Mouse (Mus musculus) testis, adult 2 months (tissue): Measurements from ENCODE around the gene Sorl1.

Source experiments
- CTCF ChIP-seq: fragments of 200-500 bp; IDR thresholded peaks from 2 replicates; pipeline ENCODE4 v1.5.1; 2012; ENCODE audit warnings: low read depth, mild to moderate bottlenecking, inconsistent platforms, low read length, moderate library complexity; ENCODE audit not compliant: control insufficient read depth, insufficient read depth, insufficient replicate concordance
- POLR2A ChIP-seq: fragments of 200-500 bp; IDR thresholded peaks from 2 replicates; pipeline ENCODE4 v1.6.1; 2012; ENCODE audit warnings: low read depth, mild to moderate bottlenecking, inconsistent platforms, low read length, moderate library complexity; ENCODE audit not compliant: control insufficient read depth

DNA sequence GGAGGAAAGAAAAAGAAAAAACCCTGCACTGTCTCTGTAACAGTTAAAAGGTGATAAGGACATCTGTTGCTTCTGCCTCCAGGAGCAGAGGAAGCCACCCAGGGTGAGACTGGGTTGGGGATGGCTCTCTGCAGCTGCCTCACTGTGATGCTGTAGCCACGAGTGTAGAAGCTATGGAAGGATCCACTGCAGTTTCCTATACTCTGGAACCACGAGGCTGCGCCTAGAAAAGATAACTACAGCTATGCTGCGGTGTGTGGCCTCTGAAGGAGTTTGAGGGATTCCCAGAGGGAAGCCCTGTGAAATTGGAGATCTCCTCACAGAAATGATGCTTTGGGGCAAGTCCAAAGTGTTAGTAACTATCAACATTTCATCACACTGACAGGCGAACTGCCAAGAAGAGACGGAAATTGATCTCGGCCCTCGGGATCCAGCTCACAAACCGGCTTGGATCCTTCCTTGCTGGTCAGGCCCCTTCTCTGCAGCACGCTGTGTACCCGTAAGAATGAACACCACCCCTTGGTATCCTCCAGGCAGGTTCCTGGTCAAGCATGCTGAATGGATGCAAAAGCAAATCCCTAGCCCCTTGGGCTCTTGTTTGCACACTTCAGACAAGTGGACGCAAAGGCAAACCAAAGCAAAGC lies 71.3 kb downstream of the Sorl1 start:
- no peak for TF ChIP-seq CTCF
- TF ChIP-seq POLR2A = no peak
